Mouse (Mus musculus) lung, postnatal 0 days (tissue): ENCODE measurements around the gene Ptpro. TPM values are rescaled to one million over a fixed set of nuclear protein-coding genes. Genes with fewer than 3 reads are reported as not detected.

ENCODE experiments used
- ATAC-seq: fragments of 200-750 bp; cut with Nextera tagmentation; 2 replicates; pipeline ENCODE4 v1.8.0; 2017; ENCODE audit warnings: moderate library complexity
- DNase-seq: peaks from one replicate; pipeline ENCODE4 v3.0.0-alpha.2; 2016; ENCODE audit warnings: low spot score
- H3K27ac ChIP-seq: fragments of 300-500 bp; sonication (generic); 2 replicates; pipeline ENCODE4 v1.5.1; 2014; ENCODE audit warnings: antibody characterized with exemption, mild to moderate bottlenecking, low read length, mixed read lengths
- H3K27me3 ChIP-seq: fragments of 300-500 bp; sonication (generic); replicated peaks from 2 replicates; pipeline ENCODE4 v1.6.1; 2014; ENCODE audit warnings: low read length, mixed read lengths; ENCODE audit not compliant: insufficient read depth
- H3K36me3 ChIP-seq: fragments of 300-500 bp; sonication (generic); 2 replicates; pipeline ENCODE4 v1.6.1; 2014; ENCODE audit warnings: low read length, mixed read lengths; ENCODE audit not compliant: insufficient read depth
- H3K4me1 ChIP-seq: fragments of 300-500 bp; sonication (generic); 2 replicates; pipeline ENCODE4 v1.6.1; 2014; ENCODE audit warnings: antibody characterized with exemption, low read depth, low read length, mixed read lengths; ENCODE audit not compliant: insufficient read depth
- H3K4me2 ChIP-seq: fragments of 300-500 bp; sonication (generic); replicated peaks from 2 replicates; pipeline ENCODE4 v1.6.1; 2014; ENCODE audit warnings: low read depth, mild to moderate bottlenecking, low read length, moderate library complexity, mixed read lengths
- H3K4me3 ChIP-seq: fragments of 300-500 bp; sonication (generic); 2 replicates; pipeline ENCODE4 v1.5.1; 2014; ENCODE audit warnings: low read depth, low read length
- H3K9ac ChIP-seq: fragments of 300-500 bp; sonication (generic); replicated peaks from 2 replicates; pipeline ENCODE4 v1.6.1; 2014; ENCODE audit warnings: low read depth, mild to moderate bottlenecking
- H3K9me3 ChIP-seq: fragments of 300-500 bp; sonication (generic); 2 replicates; pipeline ENCODE4 v1.6.1; 2016; ENCODE audit warnings: low read length, mixed read lengths
- CTCF ChIP-seq: IDR thresholded peaks from 2 replicates; pipeline ENCODE4 v1.5.1; 2016; ENCODE audit warnings: antibody characterized with exemption, mild to moderate bottlenecking
- EP300 ChIP-seq: IDR thresholded peaks from 2 replicates; pipeline ENCODE4 v1.6.1; 2016; ENCODE audit warnings: antibody characterized with exemption, mild to moderate bottlenecking, control low read depth
- WGBS: fragments of 180-500 bp; shearing (Covaris S2); extraction: QIAGEN DNeasy Blood & Tissue Kit; methylation state at CpG from one replicate; pipeline ENCODE4 v1.1.7; 2014; 5-methylcytosine and 5-hydroxymethylcytosine counted together
- polyA plus RNA-seq: library from polyadenylated mRNA; unstranded; fragments of >200 nt; fragmentation: Nextera tagmentation; extraction: Ambion mirVana; gene quantifications from 2 replicates; pipeline ENCODE4 v1.2.1, GENCODE M21; 2015

The Ptpro gene
- polyA plus RNA-seq, 1 experiment from 2014 or later, result 1.6 TPM

DNA sequence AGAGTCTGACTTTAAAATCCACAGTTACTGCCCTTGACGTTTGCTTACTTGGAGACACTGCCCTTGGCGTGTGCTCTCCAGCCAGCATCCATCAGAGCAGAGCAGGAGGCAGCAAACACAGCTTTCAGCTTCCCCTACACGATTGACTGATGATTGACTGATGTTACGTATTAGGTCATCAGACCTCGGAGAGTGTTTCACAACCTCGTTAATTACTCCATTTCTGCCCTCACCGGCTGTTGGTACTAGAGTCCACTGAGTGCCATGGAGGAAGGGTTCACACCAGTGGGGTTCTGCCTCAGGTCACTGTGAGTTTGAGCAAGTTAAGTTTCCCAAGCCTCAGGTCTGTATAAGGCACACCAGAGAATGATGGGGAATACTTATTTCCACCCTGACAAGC is 143.0 kb downstream of the Ptpro start:
- H3K27ac ChIP-seq, result no peak overlapping the region
- no peak overlapping the region for H3K4me3 ChIP-seq
- no peaks in the 10 kb centered on the region for H3K4me1 ChIP-seq
- 53% methylated on average over 7 of the region's 7 CpGs for WGBS
- ATAC-seq, result no peak
- TF ChIP-seq CTCF, result no peak
- no peak for TF ChIP-seq EP300
- H3K27me3 ChIP-seq, result no peaks in the 10 kb centered on the region
- no peak overlapping the region for H3K4me2 ChIP-seq
- no peak for DNase-seq
- H3K9me3 ChIP-seq, result no peaks in the 10 kb centered on the region
- no peak overlapping the region for H3K9ac ChIP-seq
- H3K36me3 ChIP-seq, result no peaks in the 10 kb centered on the region

DNA sequence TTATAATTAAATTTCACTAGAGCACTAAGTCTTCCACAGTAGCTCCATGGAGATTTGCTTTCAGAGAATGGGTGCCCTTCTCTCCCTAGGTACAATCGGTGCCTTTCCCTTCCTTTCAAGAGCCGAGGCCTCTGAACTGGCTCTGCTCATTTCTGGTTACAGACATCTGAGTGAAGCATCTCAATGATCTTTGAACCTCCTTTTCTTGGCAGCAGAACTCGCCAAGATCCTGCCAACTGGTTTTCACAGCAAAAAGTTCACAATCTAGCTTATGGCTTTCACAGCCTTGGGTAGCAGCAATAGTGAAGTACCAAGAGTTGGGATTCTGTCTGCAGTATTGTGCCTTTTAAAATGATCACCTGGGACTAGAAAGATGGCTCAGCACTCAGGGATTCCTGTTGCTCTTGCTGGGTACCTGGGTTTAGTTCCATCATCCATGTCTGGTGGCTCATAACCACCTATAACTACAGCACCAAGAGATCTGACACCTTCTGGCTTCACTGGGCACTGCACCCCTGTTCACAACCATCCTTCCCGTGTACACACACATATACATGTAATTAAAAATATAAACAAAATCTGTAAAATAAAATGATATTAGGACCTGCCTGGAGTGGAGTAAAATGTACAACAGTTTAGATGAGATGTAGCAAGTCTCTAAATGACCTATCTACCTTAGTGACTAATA is 144.1 kb downstream of the Ptpro start:
- DNase-seq (no peak), ATAC-seq (no peak)
- Histone ChIP-seq H3K36me3 (no peaks in the 10 kb centered on the region), H3K27ac (no peak overlapping the region), H3K9me3 (no peaks in the 10 kb centered on the region), H3K27me3 (no peaks in the 10 kb centered on the region), H3K4me1 (no peaks in the 10 kb centered on the region), H3K9ac (no peak overlapping the region), H3K4me2 (no peak overlapping the region), H3K4me3 (no peak overlapping the region)
- WGBS, result 73% methylated on average over 4 of the region's 4 CpGs
- TF ChIP-seq CTCF, result peak; percentile 18
- no peak for TF ChIP-seq EP300

DNA sequence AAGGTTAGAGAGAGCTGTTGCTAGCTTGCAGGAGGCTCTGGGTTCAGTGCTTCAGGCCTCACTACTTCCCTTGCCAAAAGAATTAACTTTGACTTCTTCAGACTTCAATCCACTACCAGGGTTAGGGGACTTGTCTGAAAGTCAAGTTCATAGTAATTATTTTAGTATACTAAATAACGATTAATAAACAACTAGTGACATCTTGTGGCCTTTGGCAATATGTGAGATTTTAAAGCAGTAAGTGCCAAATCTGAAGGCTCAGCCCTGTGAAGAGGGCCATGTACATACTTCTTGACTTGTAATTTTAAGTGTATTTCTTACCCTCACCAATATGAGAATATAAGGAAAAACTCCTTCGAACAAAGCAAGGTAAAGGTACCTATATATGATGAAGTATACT is 145.2 kb downstream of the Ptpro start:
- no peak for TF ChIP-seq EP300
- TF ChIP-seq CTCF, result peak; percentile 36; the same call in 1 of the 2 replicates
- DNase-seq (peak; percentile 44), ATAC-seq (no peak)
- Histone ChIP-seq H3K4me2 (no peak overlapping the region), H3K27ac (no peak overlapping the region), H3K36me3 (no peaks in the 10 kb centered on the region), H3K4me3 (no peak overlapping the region), H3K9ac (no peak overlapping the region), H3K9me3 (no peaks in the 10 kb centered on the region), H3K4me1 (no peaks in the 10 kb centered on the region), H3K27me3 (no peaks in the 10 kb centered on the region)
- WGBS, result 72% methylated on average over 2 of the region's 2 CpGs

DNA sequence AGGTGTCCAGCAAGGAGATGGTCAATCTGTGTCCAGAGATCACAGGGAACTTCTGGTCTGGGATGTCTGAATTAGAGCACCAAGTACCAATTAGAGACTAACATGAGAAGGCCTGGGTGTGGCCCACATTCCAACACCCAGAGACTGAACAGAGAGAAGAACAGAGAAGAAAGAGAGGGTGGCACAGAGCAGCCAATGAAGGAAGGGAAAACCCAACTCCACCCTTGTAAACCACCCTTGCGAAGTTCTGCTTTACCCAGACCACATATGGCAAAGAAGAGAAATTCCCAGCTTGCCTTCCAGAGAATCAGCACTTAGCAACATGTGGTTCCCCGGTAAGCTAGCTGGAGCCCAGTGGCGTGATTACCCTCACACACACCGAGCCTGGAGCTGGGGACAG is 152.1 kb downstream of the Ptpro start:
- TF ChIP-seq EP300, result no peak
- TF ChIP-seq CTCF, result no peak
- Histone ChIP-seq H3K27ac (no peak overlapping the region), H3K36me3 (no peaks in the 10 kb centered on the region), H3K9me3 (no peaks in the 10 kb centered on the region), H3K27me3 (no peaks in the 10 kb centered on the region), H3K4me2 (no peak overlapping the region), H3K9ac (no peak overlapping the region), H3K4me1 (no peaks in the 10 kb centered on the region), H3K4me3 (no peak overlapping the region)
- WGBS, result 84% methylated on average over 4 of the region's 4 CpGs
- no peak for ATAC-seq
- no peak for DNase-seq

DNA sequence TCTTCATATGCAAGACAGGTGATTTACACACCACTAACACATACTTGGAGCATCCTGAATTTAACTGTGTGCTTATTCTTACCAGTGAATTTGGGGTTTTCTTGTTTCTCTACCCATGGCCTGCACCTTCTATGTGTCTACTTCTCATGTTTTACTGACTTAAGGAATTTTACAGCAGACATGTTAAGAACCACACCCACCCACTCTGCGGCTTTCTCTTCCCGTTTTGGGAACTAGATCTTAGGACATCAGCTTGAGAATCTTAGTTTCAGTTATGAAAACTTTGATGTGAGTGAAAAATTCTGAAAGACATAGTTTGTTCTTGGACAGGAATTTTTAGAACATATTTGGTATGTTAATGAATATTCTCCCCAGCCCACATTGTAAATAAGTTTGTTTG is 153.6 kb downstream of the Ptpro start:
- Histone ChIP-seq H3K9me3 (no peaks in the 10 kb centered on the region), H3K27ac (no peak overlapping the region), H3K36me3 (no peaks in the 10 kb centered on the region), H3K27me3 (no peaks in the 10 kb centered on the region), H3K9ac (no peak overlapping the region), H3K4me3 (no peak overlapping the region), H3K4me2 (no peak overlapping the region), H3K4me1 (no peaks in the 10 kb centered on the region)
- DNase-seq (no peak), ATAC-seq (no peak)
- TF ChIP-seq EP300 (no peak), CTCF (no peak)
- WGBS, result 67% methylated on average over 2 of the region's 2 CpGs

DNA sequence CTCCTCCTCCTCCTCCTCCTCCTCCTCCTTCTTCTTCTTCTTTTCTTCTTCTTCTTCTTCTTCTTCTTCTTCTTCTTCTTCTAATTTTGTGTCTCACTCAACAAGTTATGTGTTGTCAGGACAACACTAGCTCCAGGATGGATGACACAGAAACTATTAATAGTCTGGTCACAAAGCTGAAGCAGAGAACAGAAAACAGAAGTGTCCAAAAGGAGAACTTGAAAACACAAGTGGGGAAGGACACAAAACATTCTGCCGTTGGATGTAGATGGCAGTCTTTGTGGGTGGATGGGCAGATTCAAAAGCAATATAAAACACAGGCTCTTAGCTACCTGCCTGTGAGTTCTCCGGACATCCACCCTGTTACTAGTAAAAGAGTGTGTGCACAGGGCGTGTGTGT is 158.4 kb downstream of the Ptpro start:
- no peak overlapping the region for H3K9ac ChIP-seq
- no peak overlapping the region for H3K4me2 ChIP-seq

More for the DNA sequence above, 158.4 kb downstream of the Ptpro start:
- Histone ChIP-seq H3K36me3 (no peaks in the 10 kb centered on the region), H3K9me3 (no peaks in the 10 kb centered on the region), H3K4me3 (no peak overlapping the region), H3K4me1 (no peaks in the 10 kb centered on the region), H3K27me3 (no peaks in the 10 kb centered on the region), H3K27ac (no peak overlapping the region)
- DNase-seq, result peak; percentile 38
- TF ChIP-seq EP300 (no peak), CTCF (no peak)
- ATAC-seq, result no peak
- 48% methylated on average over 3 of the region's 3 CpGs for WGBS
